Mouse (Mus musculus): ENCODE measurements at regions not wholly inside any gene's neighbourhood (a gene's known extent, or its start where the extent isn't known, plus 50 kb on each side); places are given as distances from the start of the nearest gene placed in this dataset.

DNA sequence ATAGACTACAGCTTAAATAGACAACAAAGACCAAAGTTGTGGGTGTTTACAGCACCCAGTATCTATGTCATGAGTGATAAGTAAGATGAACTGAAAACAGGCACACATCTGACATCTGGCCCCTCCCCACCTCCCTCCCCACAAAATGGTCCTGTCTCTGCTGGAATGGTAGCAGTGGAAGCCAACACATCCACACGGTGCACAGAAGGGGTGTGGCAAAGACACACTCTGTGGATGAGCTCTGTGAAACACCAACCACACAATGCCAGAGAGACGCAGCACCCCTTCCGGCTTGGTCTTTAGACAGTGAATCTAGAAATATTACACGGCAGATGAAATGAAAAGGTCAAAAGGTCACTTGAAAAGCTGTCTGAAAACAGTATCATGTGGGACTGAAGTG is 85.6 kb downstream of the Fgf18 start:
- no peak for DNase-seq (ENCODE audit: inconsistent age in 2 of 2, low spot score in 1 of 2)

GRCm38 (mm10) chr11:33060352-33060751 is 86.8 kb downstream of the Fgf18 start:
- DNase-seq (ENCODE audit: inconsistent age in 2 of 2, low spot score in 1 of 2): no peak

DNA sequence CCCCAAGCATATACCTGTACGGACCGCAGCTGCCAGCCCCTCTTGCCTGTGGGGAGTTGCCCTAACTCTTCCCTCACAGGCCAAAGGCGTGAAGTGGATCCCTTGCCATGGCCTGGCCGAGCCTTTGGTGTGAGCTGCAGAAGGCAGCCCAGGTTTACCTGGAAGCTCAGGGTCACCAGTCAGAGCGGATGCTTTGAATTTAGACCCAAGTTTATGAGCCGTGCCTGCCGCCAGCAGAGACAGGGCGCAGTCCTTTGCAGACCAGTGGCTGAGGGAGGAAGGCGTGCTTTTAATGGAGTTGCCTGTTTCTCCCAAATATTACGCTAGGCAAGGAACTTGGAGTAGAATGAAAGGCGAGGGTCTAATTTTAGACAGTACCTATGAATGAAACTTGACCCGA is 97.0 kb downstream of the Fgf18 start:
- DNase-seq (ENCODE audit: inconsistent age in 2 of 2, low spot score in 1 of 2): no peak

DNA sequence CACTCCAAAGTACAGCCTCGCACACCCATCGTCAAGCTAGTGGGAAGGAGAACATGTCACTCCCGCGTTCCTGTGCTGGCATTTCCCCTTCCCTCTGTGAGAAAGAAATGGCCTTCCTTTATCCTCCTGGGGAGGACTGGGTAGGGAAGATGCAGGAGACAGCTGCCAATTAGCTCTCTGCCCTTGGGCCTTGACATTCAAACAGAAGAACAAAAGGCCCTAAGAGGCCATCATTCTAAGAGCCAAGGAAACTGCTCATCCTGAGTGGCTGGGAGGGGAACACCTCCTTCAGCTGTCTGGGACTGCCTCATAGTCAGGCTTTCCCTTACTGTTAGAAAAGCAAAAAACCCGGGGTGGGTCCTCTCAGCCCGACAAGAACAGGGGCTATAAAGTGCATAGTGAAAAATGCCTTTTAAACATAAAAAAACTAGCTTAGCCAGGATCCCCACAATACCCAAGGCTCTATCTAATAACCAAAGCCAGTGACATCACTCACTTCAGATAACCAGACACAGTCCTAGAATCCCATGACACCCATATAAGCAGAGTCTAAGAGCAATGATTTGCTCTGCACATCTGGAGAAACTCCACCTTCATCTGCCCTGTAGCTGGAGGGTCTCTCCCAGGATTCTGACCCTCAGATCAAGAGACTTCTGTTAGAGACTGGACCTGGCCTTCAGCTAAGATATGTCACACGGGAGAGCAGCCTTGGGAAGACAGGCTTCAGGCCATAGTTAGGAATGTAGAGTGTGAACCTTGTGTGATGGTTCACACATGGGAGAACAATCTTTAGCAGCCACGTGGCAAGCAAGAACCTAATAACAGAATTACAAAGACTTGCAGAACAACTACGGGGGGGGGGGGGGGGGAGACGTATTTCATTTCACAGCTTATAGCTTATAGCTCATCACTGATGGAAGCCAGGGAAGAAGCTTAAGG is 107.1 kb downstream of the Fgf18 start:
- DNase-seq (ENCODE audit: inconsistent age in 2 of 2, low spot score in 1 of 2): peak; percentile 12 to 34

DNA sequence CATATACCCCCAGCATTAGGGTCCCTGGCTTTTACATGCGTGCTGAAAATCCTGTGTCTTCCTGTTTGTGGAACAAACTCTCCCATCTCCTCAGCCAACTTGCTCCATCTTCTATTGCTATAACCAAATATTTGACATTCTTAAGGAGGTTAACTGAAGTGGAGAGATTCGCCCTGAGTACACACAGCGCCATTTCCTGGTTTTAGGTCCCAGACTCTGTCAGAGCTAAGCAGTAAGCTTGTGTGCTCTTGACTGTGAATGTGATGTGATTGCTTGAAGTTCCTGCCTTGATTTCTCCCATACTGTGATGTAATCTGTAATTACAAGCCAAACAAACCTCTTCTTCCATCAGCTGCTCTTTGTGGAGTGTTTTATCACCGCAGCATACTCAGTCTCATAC is 110.8 kb downstream of the Fgf18 start:
- DNase-seq (ENCODE audit: inconsistent age in 2 of 2, low spot score in 1 of 2): no peak

DNA sequence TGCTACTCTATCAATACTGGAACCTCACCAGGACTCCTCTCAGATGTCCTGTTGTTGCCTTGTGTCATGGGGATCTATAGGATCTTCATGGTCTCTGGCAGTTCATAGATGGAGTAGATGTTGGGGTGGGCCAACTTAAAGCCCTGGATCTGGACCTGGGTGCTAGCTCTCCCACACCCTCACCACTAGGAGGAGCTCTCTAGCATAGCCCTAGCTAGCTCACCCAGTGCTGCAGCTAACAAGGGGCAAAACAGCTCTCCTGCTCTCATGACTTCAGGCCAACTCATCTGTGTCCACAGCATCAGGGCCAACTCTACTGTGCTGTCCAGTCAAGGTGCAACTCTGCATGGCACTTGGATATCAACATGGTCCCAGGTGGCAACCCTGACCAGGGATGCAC is 118.3 kb downstream of the Fgf18 start:
- DNase-seq (ENCODE audit: inconsistent age in 2 of 2, low spot score in 1 of 2): peak; percentile 39 to 75

- DNase-seq (ENCODE audit: inconsistent age in 2 of 2, low spot score in 1 of 2): no peak
These were observed 120.1 kb downstream of the Fgf18 start for GRCm38 (mm10) chr11:33027121-33027520.

GRCm38 (mm10) chr11:33013229-33014185 is 133.7 kb downstream of the Fgf18 start:
- no peak for DNase-seq (ENCODE audit: inconsistent age in 2 of 2, low spot score in 1 of 2)

GRCm38 (mm10) chr11:33012384-33013160 is 134.6 kb downstream of the Fgf18 start:
- DNase-seq (ENCODE audit: inconsistent age in 2 of 2, low spot score in 1 of 2): no peak

DNA sequence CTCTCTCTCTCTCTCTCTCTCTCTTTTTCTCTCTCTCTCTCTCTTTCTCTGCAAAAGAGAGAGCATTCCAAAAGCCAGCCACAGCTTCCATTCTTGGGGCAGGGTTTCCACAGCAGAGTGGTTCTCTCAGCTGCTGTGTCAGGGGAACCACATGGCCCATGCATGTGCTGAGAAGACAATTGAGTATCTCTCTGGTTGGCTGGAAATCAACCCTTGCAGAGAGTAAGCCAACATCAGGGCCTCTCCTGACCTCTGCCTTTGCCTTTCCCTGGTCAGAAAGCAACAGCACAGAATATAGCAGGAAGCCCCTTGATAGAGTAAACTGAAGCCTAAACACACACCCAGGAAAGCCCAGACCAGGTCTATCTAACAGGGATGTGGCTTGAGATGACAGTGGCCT is 138.6 kb downstream of the Fgf18 start:
- DNase-seq (ENCODE audit: inconsistent age in 2 of 2, low spot score in 1 of 2): no peak

GRCm38 (mm10) chr11:33007826-33008530 is 139.2 kb downstream of the Fgf18 start:
- no peak for DNase-seq (ENCODE audit: inconsistent age in 2 of 2, low spot score in 1 of 2)

DNA sequence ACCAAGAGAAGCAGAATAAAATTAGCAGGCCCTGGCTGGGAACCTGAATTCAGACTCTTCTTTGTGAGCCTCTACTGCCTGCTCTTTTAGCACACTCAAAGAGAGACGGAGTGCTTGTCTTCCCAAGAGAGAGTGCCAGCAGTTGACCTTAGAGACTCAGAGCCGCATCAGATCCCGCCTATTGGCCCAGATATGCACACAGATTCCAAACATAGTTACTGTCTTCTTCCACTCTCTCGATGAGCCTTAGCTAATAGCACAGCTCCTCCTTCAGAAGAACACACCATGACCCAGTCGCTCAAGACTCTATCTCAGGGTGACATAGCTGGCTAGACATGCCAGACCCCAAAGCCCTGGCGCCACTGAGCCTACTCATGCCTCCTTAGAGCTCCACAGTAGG is 139.8 kb downstream of the Fgf18 start:
- DNase-seq (ENCODE audit: inconsistent age in 2 of 2, low spot score in 1 of 2): peak in 1 of 2 experiments; percentile 28

DNA sequence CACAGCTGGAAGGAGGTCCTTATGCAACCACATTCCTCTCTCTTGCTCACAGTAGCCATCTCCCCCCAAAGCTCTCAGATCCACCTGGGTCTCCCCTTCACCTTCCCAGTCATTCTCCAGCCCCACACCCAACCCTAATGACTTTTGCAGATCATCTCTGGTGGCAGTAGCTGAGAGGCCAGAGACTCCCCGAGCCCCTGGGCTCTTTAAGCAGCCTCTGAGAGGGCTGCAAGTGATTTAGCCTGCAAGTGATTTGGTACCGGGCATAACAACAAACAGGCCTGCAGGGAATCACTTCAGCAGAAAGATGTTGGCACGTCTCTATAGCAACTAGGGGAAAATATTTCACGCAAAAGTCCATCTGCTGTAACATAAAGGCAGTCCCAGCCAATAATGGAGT is 142.0 kb downstream of the Fgf18 start:
- DNase-seq (ENCODE audit: inconsistent age in 2 of 2, low spot score in 1 of 2): no peak

DNA sequence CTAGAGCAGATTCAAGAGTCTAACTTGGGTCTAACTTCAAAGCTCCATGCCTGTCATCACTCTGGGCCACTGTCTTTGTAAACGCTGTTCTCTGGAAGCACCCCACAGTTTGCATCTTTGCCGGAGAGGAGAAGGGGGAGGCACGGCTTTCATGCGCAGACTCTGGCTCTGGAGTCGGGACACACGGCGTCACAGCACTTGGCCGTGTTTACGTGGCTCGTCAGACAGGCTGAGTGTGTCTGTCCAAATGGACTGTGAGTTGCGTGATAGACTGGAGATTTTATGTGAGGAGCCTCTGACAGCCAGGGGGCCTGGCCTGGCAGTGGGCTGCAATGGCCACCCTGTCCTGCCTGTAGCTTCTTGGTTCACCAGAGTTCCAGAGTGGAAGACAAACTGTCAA is 142.6 kb downstream of the Fgf18 start:
- DNase-seq (ENCODE audit: inconsistent age in 2 of 2, low spot score in 1 of 2): no peak

- peak in 1 of 2 experiments; percentile 24 for DNase-seq (ENCODE audit: inconsistent age in 2 of 2, low spot score in 1 of 2)
These were observed 147.4 kb downstream of the Fgf18 start for GRCm38 (mm10) chr11:32999684-33000255.

GRCm38 (mm10) chr11:32998687-32999605 is 148.3 kb downstream of the Fgf18 start:
- no peak for DNase-seq (ENCODE audit: inconsistent age in 2 of 2, low spot score in 1 of 2)

DNA sequence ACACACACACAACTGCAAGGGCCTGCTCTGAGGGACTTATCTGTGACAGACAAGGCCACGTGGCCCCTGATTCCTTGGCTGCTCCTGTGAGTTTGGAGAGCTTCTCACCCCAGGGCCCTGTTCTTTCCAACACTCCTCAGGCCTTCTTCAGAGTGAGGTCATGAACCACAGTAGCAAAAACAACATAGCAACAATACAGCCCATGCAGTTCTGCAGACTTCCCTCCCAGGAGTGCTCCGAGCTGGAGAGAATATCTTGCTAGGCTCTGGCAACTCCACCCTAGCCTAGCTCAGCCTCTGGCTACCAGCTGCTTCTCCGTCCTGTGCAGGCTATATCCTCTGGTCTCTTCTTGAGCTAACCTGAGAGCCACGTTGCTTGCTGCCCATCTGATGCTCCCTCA is 152.8 kb downstream of the Fgf18 start:
- DNase-seq (ENCODE audit: inconsistent age in 2 of 2, low spot score in 1 of 2): no peak

- no peak for DNase-seq (ENCODE audit: inconsistent age in 2 of 2, low spot score in 1 of 2)
These were observed 153.8 kb downstream of the Fgf18 start for GRCm38 (mm10) chr11:32993439-32993838.

GRCm38 (mm10) chr11:32991036-32991616 is 156.1 kb downstream of the Fgf18 start:
- DNase-seq (ENCODE audit: inconsistent age in 2 of 2, low spot score in 1 of 2): no peak

All from adrenal gland, adult (tissue).